Mouse (Mus musculus) heart, adult 2 months (tissue): Measurements from ENCODE around the gene Ints14.

Experiments
- CTCF ChIP-seq: fragments of 200-600 bp; IDR thresholded peaks from 2 replicates; pipeline ENCODE4 v1.8.1; 2022; ENCODE audit warnings: antibody characterized with exemption, mild to moderate bottlenecking, moderate library complexity
- POLR2A ChIP-seq: fragments of 200-500 bp; IDR thresholded peaks from 2 replicates; pipeline ENCODE4 v1.6.1; 2011; ENCODE audit warnings: mild to moderate bottlenecking, low read depth, low read length, control low read depth; ENCODE audit not compliant: insufficient read depth

DNA sequence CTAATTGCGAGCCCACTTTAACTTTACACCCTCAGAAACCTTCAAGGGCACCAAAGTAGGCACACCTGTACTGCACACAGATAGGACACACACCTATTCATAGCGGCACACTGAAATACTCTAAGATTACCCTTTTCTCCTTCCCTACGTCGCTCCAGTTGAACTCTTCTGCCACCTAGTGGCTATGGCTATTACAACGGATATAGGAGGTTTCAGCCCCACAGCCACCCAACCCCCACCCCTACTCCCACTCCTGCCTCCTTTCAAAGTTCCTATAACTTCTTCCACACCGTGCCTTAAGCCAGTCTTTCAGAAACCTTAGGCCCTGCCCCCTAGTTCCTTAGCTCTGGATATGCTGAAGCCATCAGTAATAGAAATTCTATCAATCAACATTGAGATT lies 24.2 kb upstream of the Ints14 start:
- TF ChIP-seq CTCF (peak; percentile 96), POLR2A (no peak)
